Mouse (Mus musculus): ENCODE results near the gene Fbxo34. TPM values are rescaled to one million over a fixed set of nuclear protein-coding genes. Genes with fewer than 3 reads are reported as not detected.
"Not testable (repeated sequence)": the region's sequence is repeated elsewhere in the genome, so short reads cannot be mapped to it uniquely, and the experiment has no call there.

Gene Fbxo34
- polyA plus RNA-seq, 1 experiment from 2014 or later = 32.6 TPM

DNA sequence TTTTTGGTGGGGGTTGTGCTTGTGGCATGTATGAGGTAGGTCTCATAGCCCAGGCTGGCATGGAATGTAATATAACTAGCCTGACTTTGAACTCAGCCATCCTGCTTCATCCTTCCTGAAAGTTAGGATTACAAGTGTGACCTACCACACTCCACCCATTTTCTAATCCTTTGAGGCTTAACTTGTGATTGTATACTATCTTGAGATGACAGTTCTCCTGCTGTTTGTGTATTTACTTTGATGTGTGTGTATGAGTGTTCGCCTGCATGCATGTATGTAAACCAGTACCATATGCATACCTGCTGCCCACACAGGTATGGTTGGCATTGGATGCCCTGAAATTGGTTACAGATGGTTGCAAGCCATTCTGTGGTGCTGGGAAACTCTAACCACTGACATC is 71.4 kb downstream of the Fbxo34 start:
- Histone ChIP-seq H3K4me3 (ENCODE audit: low read depth, low read length) (no peak overlapping the region), H3K4me1 (ENCODE audit: control insufficient read depth, insufficient read depth, low read length) (no peaks in the 10 kb centered on the region), H3K9me3 (replicated peaks; ENCODE audit: control insufficient read depth, low read length, poor library complexity, severe bottlenecking) (no peaks in the 10 kb centered on the region), H3K27me3 (ENCODE audit: control insufficient read depth, insufficient read depth, low read depth, low read length) (no peaks in the 10 kb centered on the region), H3K27ac (ENCODE audit: low read length) (no peak overlapping the region), H3K4me2 (ENCODE audit: low read length) (no peak overlapping the region), H3K9ac (ENCODE audit: low read depth, low read length) (no peak overlapping the region), H3K36me3 (ENCODE audit: control insufficient read depth, insufficient read depth, low read length) (no peaks in the 10 kb centered on the region)
- no peak for ATAC-seq
- WGBS = 94% methylated on average over 1 of the region's 1 CpGs

DNA sequence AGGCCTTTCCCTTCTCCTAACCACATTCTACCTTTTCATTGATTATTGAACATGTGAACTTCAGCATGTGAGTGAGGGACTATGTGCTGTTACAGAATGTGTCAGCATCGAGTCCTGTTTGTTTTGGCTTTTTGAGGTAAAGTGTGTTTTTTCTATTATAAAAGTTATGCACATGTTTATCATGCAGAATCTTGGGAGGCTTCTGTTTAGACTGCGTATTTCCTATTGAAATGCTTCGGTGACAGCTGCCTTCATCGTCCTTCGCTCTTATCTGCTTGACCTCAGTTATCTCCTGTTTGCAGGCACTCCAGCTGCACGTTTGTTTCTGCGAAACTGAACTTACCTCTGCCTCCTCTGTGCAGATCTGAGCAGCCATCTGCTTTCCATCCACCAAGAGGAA is 72.1 kb downstream of the Fbxo34 start:
- Histone ChIP-seq H3K27ac (ENCODE audit: low read length) (no peak overlapping the region), H3K4me3 (ENCODE audit: low read depth, low read length) (no peak overlapping the region), H3K36me3 (ENCODE audit: control insufficient read depth, insufficient read depth, low read length) (no peaks in the 10 kb centered on the region), H3K4me2 (ENCODE audit: low read length) (no peak overlapping the region), H3K9me3 (replicated peaks; ENCODE audit: control insufficient read depth, low read length, poor library complexity, severe bottlenecking) (no peaks in the 10 kb centered on the region), H3K27me3 (ENCODE audit: control insufficient read depth, insufficient read depth, low read depth, low read length) (no peaks in the 10 kb centered on the region), H3K9ac (ENCODE audit: low read depth, low read length) (no peak overlapping the region), H3K4me1 (ENCODE audit: control insufficient read depth, insufficient read depth, low read length) (no peaks in the 10 kb centered on the region)
- ATAC-seq = no peak
- WGBS = 88% methylated on average over 7 of the region's 7 CpGs

DNA sequence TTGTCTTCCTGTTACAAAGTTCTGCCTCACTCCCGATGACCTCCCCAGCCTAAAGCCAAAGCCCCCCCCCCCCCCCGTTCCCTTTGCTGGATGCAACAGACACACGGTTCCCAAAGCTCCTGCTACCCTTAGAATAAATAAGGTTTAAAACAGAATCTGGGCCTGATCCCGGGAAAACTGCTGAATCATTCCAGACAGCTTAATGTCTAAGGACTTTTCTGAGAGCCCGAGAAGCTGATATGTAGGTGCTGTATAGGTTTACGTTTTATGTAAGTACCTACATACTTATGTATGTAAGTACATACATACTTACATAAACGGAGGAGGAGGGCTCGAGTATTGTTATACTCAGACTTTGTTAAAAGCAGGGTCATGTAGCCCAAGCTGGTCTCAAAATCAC is 75.2 kb downstream of the Fbxo34 start:
- no peak overlapping the region for H3K9ac ChIP-seq (ENCODE audit: low read depth, low read length)
- H3K4me1 ChIP-seq (ENCODE audit: control insufficient read depth, insufficient read depth, low read length) = no peaks in the 10 kb centered on the region
- no peaks in the 10 kb centered on the region for H3K36me3 ChIP-seq (ENCODE audit: control insufficient read depth, insufficient read depth, low read length)
- H3K27me3 ChIP-seq (ENCODE audit: control insufficient read depth, insufficient read depth, low read depth, low read length) = no peaks in the 10 kb centered on the region
- H3K9me3 ChIP-seq (replicated peaks; ENCODE audit: control insufficient read depth, low read length, poor library complexity, severe bottlenecking) = no peaks in the 10 kb centered on the region
- H3K4me3 ChIP-seq (ENCODE audit: low read depth, low read length) = no peak overlapping the region
- no peak overlapping the region for H3K4me2 ChIP-seq (ENCODE audit: low read length)
- WGBS = 87% methylated on average over 8 of the region's 8 CpGs
- no peak for ATAC-seq
- no peak overlapping the region for H3K27ac ChIP-seq (ENCODE audit: low read length)

DNA sequence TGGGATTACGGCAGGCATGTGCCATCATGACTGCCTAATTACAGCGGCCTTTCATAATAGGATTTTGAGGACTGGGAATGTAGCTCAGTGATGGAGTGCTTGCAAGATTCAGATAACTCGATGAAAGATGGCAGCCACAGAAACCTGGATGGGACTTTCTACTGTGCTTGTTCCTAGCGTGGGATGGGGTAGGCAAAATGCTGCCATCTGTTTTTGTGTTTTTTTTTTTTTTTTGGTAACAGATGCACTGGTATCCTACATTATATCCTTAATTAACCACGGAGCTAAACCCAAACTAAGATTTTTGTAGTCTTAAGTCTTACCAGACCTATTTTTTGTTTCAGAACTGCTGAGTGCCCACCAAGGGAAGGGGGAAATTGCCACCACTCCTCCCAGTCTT is 75.6 kb downstream of the Fbxo34 start:
- ATAC-seq = no peak
- H3K9ac ChIP-seq (ENCODE audit: low read depth, low read length) = no peak overlapping the region
- WGBS = 81% methylated on average over 5 of the region's 5 CpGs
- no peaks in the 10 kb centered on the region for H3K27me3 ChIP-seq (ENCODE audit: control insufficient read depth, insufficient read depth, low read depth, low read length)
- H3K4me3 ChIP-seq (ENCODE audit: low read depth, low read length) = no peak overlapping the region
- no peak overlapping the region for H3K27ac ChIP-seq (ENCODE audit: low read length)
- H3K36me3 ChIP-seq (ENCODE audit: control insufficient read depth, insufficient read depth, low read length) = no peaks in the 10 kb centered on the region
- H3K4me2 ChIP-seq (ENCODE audit: low read length) = no peak overlapping the region
- H3K9me3 ChIP-seq (replicated peaks; ENCODE audit: control insufficient read depth, low read length, poor library complexity, severe bottlenecking) = no peaks in the 10 kb centered on the region
- H3K4me1 ChIP-seq (ENCODE audit: control insufficient read depth, insufficient read depth, low read length) = no peaks in the 10 kb centered on the region

DNA sequence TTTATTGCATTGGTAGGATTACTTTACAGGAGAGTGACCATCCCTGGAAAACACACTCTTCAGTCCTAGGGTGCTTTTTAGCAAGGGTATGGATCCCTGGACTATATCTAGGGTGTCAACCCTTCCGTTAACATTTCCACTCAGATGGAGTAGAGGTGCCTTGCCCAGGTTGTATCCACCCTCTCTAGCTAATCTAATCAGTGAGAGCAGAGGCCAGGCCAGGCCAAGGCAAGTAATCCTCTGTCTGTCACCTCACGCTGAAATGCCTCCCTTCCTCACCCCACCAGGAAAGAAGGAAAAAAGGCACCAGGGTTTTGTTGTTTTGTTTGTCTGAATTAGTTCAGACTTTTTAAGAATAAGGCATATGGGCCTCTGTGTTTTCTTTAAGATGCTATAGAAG is 77.6 kb downstream of the Fbxo34 start:
- no peaks in the 10 kb centered on the region for H3K9me3 ChIP-seq (replicated peaks; ENCODE audit: control insufficient read depth, low read length, poor library complexity, severe bottlenecking)
- H3K4me1 ChIP-seq (ENCODE audit: control insufficient read depth, insufficient read depth, low read length) = no peaks in the 10 kb centered on the region
- ATAC-seq = no peak
- H3K4me3 ChIP-seq (ENCODE audit: low read depth, low read length) = no peak overlapping the region
- no peak overlapping the region for H3K4me2 ChIP-seq (ENCODE audit: low read length)
- H3K27me3 ChIP-seq (ENCODE audit: control insufficient read depth, insufficient read depth, low read depth, low read length) = no peaks in the 10 kb centered on the region
- no peak overlapping the region for H3K9ac ChIP-seq (ENCODE audit: low read depth, low read length)
- 90% methylated on average over 2 of the region's 2 CpGs for WGBS
- H3K27ac ChIP-seq (ENCODE audit: low read length) = no peak overlapping the region
- H3K36me3 ChIP-seq (ENCODE audit: control insufficient read depth, insufficient read depth, low read length) = peaks cover 4% of the 10 kb centered on the region; the same call in 1 of the 2 replicates

DNA sequence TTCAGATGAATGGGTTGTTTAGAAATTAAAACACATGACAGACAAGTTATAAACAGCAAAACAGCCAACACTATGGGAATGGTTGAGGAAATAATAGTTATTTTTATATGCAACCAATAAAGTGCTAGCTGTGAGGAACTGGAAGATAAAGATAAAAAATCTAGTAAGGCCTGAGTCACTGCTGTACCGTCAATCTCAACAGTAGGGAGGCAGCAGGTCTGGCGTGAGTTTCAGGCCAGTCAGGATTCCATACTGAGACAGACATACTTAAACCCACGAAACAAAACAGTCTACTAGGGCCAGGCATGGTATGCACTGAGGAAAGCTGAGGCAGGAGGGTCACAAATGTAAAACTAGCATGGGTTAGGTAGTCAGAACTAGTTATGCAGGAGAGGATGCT is 78.1 kb downstream of the Fbxo34 start:
- Histone ChIP-seq H3K27me3 (ENCODE audit: control insufficient read depth, insufficient read depth, low read depth, low read length) (no peaks in the 10 kb centered on the region), H3K4me2 (ENCODE audit: low read length) (no peak overlapping the region), H3K4me3 (ENCODE audit: low read depth, low read length) (no peak overlapping the region), H3K9ac (ENCODE audit: low read depth, low read length) (no peak overlapping the region), H3K4me1 (ENCODE audit: control insufficient read depth, insufficient read depth, low read length) (no peaks in the 10 kb centered on the region), H3K27ac (ENCODE audit: low read length) (no peak overlapping the region), H3K36me3 (ENCODE audit: control insufficient read depth, insufficient read depth, low read length) (peaks cover 4% of the 10 kb centered on the region; the same call in 1 of the 2 replicates), H3K9me3 (replicated peaks; ENCODE audit: control insufficient read depth, low read length, poor library complexity, severe bottlenecking) (no peaks in the 10 kb centered on the region)
- 84% methylated on average over 3 of the region's 3 CpGs for WGBS
- ATAC-seq = no peak

DNA sequence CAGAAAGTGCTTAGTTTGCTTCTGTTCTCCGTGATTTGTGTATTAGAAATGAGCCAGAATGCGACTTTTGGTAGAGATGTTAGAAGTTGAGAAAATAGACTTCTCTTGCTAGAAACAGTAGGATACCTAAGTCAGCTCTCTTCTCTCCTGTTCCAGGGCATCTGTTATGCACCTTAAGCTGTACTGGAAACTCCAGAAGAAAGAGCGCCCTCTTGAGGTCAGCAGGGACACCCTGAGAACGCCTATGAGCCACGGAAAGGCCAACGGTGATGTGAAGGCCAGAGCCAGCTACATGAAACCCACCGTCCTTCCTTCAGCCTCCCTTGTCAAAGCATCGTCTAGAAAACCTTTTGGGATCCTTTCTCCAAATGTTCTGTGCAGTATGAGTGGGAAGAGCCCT is 78.8 kb downstream of the Fbxo34 start:
- H3K4me1 ChIP-seq (ENCODE audit: control insufficient read depth, insufficient read depth, low read length) = no peaks in the 10 kb centered on the region
- 43% methylated on average over 8 of the region's 8 CpGs for WGBS
- no peak overlapping the region for H3K4me2 ChIP-seq (ENCODE audit: low read length)
- no peak for ATAC-seq
- no peaks in the 10 kb centered on the region for H3K9me3 ChIP-seq (replicated peaks; ENCODE audit: control insufficient read depth, low read length, poor library complexity, severe bottlenecking)
- H3K4me3 ChIP-seq (ENCODE audit: low read depth, low read length) = no peak overlapping the region
- H3K27ac ChIP-seq (ENCODE audit: low read length) = no peak overlapping the region
- H3K9ac ChIP-seq (ENCODE audit: low read depth, low read length) = no peak overlapping the region
- H3K27me3 ChIP-seq (ENCODE audit: control insufficient read depth, insufficient read depth, low read depth, low read length) = no peaks in the 10 kb centered on the region
- peaks cover 4% of the 10 kb centered on the region; the same call in 1 of the 2 replicates for H3K36me3 ChIP-seq (ENCODE audit: control insufficient read depth, insufficient read depth, low read length)

DNA sequence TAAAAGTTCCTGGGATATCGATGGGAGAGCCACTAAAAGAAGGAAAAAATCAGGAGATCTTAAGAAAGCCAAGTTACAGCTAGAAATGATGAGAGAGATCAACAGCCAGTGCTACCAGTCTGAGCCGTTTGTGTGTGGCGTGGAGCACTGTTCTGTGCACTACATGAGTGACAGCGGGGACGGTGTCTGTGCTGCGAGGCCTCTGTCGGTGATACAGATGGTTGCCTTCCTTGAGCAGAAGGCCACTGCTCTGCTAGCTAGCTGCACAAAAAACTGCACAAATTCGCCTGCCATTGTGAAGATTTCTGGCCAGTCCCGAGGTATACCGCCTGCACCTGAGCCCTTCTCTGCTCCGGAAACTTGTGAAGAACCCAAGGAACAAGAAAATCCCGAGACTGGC is 79.4 kb downstream of the Fbxo34 start:
- 92% methylated on average over 11 of the region's 12 CpGs for WGBS
- H3K27ac ChIP-seq (ENCODE audit: low read length); H3K9me3 ChIP-seq (replicated peaks; ENCODE audit: control insufficient read depth, low read length, poor library complexity, severe bottlenecking); H3K4me3 ChIP-seq (ENCODE audit: low read depth, low read length); ATAC-seq; H3K36me3 ChIP-seq (ENCODE audit: control insufficient read depth, insufficient read depth, low read length); H3K4me1 ChIP-seq (ENCODE audit: control insufficient read depth, insufficient read depth, low read length); H3K9ac ChIP-seq (ENCODE audit: low read depth, low read length); H3K27me3 ChIP-seq (ENCODE audit: control insufficient read depth, insufficient read depth, low read depth, low read length); H3K4me2 ChIP-seq (ENCODE audit: low read length): not testable (repeated sequence)

DNA sequence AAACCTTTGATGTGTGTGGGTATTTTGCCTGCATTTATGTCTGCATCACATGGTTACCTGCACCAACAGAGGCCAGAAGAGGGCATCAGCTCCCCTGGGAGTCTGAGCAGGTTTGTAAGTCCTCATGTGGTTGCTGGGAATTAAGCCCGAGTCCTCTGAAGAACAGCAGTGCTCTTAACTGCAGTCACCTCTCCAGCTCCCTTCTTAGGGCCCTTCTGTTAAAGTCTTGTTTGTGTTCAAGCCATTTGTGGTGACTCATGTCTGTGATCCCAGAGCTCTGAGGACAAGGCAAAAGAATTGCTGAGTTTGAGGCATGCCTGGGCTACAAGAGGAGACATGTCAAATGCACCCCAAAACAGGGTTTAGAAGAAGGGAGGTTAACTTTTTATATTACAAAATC is 82.3 kb downstream of the Fbxo34 start:
- no peaks in the 10 kb centered on the region for H3K27me3 ChIP-seq (ENCODE audit: control insufficient read depth, insufficient read depth, low read depth, low read length)
- no peaks in the 10 kb centered on the region for H3K9me3 ChIP-seq (replicated peaks; ENCODE audit: control insufficient read depth, low read length, poor library complexity, severe bottlenecking)
- no peak overlapping the region for H3K9ac ChIP-seq (ENCODE audit: low read depth, low read length)
- H3K36me3 ChIP-seq (ENCODE audit: control insufficient read depth, insufficient read depth, low read length) = peaks cover 4% of the 10 kb centered on the region; the same call in 1 of the 2 replicates
- H3K4me3 ChIP-seq (ENCODE audit: low read depth, low read length) = no peak overlapping the region
- ATAC-seq = no peak
- WGBS = 84% methylated on average over 1 of the region's 1 CpGs
- no peak overlapping the region for H3K27ac ChIP-seq (ENCODE audit: low read length)
- no peaks in the 10 kb centered on the region for H3K4me1 ChIP-seq (ENCODE audit: control insufficient read depth, insufficient read depth, low read length)
- H3K4me2 ChIP-seq (ENCODE audit: low read length) = no peak overlapping the region
